Mouse (Mus musculus): ENCODE data around the gene Zfp111.

Zfp111 gene

DNA sequence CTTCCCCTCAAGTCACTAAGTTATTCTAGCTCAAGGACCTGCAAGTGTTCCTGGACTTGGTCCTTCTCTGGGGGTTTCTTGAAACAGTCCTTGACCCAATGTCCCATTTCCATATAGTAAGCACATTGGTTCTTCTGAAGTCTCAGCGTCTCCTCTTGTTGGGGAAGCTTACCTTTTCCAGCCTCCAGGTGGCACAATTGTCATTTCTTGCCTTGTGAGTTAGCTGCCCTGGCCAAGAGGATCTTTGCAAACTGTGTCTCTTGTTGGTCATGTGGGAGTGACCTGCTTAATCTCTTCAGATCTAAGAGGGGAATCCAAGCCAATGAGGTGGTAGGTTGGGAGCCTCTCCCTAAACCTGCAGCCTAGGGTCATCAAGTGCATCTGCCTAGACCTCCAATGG is 58.0 kb downstream of the Zfp111 start:
- in situ Hi-C loops (cut with MboI; ENCODE audit: unreplicated experiment in 2 of 2), result loop anchor here in 1 of 2 experiments (10.0 kb wide), 2 partner anchors 188 to 212 kb away; no protein-coding TSS in a partner anchor
